Mouse (Mus musculus) embryo, embryonic 10 days (tissue): ENCODE data around the gene Rprm.

Experiments
- DNase-seq: peaks from one replicate; pipeline ENCODE4 v3.0.0-alpha.2; 2015; ENCODE audit warnings: low spot score

Gene Rprm

GRCm38 (mm10) chr2:54085430-54086087 is at the start of gene Rprm:
Rprm (minus strand) TSS chr2:54085552.
- DNase-seq = peak; percentile 95

- DNase-seq = no peak
Measured at GRCm38 (mm10) chr2:54119305-54119704, 34.0 kb upstream of the Rprm start.

- DNase-seq = peak; percentile 58
Measured at GRCm38 (mm10) chr2:54118881-54119280, 33.5 kb upstream of the Rprm start.

- no peak for DNase-seq
Measured at GRCm38 (mm10) chr2:54111294-54111693, 25.9 kb upstream of the Rprm start.

- DNase-seq = no peak
Measured at GRCm38 (mm10) chr2:54106232-54106726, 20.9 kb upstream of the Rprm start.

- DNase-seq = no peak
Measured at GRCm38 (mm10) chr2:54099939-54100338, 14.6 kb upstream of the Rprm start.

- DNase-seq = no peak
Measured at GRCm38 (mm10) chr2:54092616-54093015, 7.3 kb upstream of the Rprm start.

- DNase-seq = no peak
Measured at GRCm38 (mm10) chr2:54086254-54086653, 902 bp upstream of the Rprm start.

- DNase-seq = peak; percentile 70
Measured at GRCm38 (mm10) chr2:54084737-54085429, 469 bp downstream of the Rprm start.

- DNase-seq = peak; percentile 63
Measured at GRCm38 (mm10) chr2:54083861-54084736, 1.3 kb downstream of the Rprm start.

- DNase-seq = peak; percentile 6
Measured at GRCm38 (mm10) chr2:54078961-54079360, 6.4 kb downstream of the Rprm start.

- no peak for DNase-seq
Measured at GRCm38 (mm10) chr2:54071526-54071925, 13.8 kb downstream of the Rprm start.

GRCm38 (mm10) chr2:54062421-54062820 is 22.9 kb downstream of the Rprm start:
- DNase-seq = no peak

GRCm38 (mm10) chr2:54061039-54061438 is 24.3 kb downstream of the Rprm start:
- no peak for DNase-seq
